Mouse (Mus musculus): ENCODE measurements around the gene Casp9.

The Casp9 gene

GRCm38 (mm10) chr4:141816776-141817655 lies 23.6 kb downstream of the Casp9 start:
- in situ Hi-C loops (cut with MboI, MseI) = no loop called here

DNA sequence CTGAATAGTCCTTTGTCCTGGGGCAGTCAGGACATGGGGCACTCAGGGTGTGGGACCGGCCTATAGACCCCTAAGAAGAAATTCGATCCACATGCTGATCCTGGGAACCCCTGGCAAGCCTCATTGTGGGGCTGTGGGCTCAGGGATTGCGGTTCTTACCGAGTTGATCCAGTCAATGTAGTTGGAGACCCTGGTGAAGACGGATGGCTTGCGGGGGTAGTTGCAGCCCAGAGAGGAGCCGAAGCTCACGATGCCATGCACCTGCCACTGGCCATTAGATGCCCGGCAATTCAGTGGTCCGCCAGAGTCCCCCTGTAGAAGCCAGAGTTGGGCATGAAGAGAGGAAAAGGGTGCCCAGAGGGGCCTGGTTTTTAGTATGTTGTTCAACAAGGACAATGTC lies 24.3 kb downstream of the Casp9 start:
- in situ Hi-C loops (cut with MboI, MseI) = no loop called here

DNA sequence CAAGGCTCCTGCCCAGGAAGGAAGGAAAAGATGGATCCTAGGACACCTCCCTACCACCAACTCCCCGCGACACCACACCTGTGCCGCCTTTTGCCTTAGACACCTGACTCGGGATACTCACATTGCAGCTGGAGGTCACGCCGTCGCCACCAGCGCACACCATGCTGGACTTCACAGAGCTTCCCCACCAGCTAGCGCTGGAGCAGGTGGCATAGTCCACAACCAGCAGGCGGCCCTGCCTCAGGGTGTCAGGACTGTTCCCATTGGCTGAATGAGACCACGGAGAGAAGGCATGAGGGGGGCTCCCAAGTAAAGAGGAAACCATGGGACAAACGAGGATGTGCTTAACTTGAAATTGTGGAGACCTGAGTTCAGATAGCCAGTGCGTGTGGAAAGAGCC lies 25.4 kb downstream of the Casp9 start:
- in situ Hi-C loops (cut with MboI, MseI) = no loop called here

- in situ Hi-C loops (cut with MboI, MseI) = no loop called here
Observed at GRCm38 (mm10) chr4:141819316-141819715, 25.9 kb downstream of the Casp9 start.

- in situ Hi-C loops (cut with MboI, MseI) = no loop called here
Observed at GRCm38 (mm10) chr4:141821178-141821577, 27.8 kb downstream of the Casp9 start.

- in situ Hi-C loops (cut with MboI, MseI) = no loop called here
Observed at GRCm38 (mm10) chr4:141822089-141822488, 28.7 kb downstream of the Casp9 start.

DNA sequence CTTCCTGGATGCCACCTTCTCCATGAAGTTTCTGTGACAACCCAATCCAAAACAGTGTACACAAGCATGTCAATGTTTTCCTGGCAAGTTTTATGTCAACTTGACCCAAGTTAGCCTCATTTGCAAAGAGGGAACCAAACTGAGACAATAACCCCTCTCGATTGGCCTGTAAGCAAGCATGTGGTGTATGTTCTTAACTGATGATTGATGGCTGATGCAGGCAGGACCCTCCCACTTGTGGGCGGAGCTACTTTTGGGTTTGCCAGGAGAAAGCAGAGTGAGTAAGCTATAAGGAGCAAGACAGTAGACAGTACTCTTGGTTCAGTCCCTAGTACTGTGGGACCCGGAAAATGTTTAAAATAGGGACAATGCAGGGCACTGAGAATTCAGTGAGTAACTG lies 29.6 kb downstream of the Casp9 start:
- in situ Hi-C loops (cut with MboI, MseI) = no loop called here

DNA sequence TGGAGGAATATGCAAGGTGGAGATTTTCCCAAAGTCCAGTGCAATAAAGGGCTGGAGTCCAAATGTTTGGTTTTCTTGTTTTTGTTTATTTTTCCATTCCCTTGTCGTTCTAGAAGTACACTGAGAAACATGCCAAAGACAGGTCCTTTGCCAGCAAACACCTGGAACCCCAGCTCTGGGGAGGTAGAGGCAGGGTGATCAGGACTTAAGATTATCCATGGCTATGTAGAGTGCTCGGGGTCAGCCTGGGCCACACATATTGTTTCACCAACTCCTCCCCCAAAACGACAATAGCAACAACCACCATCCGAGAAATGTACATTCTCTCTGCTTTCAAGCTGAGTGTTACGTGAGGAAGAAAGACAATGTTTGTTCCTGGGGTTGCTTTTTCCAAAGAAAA lies 32.6 kb downstream of the Casp9 start, which contains the start of gene Cela2a:
TSS of gene Cela2a (minus strand) at position 101 of the 400 bp plus-strand sequence.
- in situ Hi-C loops (cut with MboI, MseI) = no loop called here

DNA sequence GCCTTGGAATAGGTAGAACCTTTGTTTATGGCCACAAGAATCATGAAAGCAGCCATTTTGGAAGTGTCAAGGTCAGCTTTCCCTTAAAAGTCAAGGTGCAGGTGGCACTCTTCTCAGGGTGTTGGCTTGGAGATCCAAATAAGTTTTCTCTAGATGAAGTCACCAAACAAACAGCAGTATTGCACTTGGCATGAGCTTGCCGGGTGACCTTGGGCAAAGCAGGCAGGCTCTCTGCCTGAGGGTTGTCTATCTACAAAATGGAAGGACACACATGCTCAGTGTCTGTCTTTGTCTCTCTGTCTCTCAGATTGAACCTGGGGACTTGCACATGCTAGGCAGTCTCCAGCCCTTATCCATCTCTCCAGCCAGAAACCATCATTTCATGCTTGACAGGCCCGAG lies 34.0 kb downstream of the Casp9 start:
- in situ Hi-C loops (cut with MboI, MseI) = no loop called here

- in situ Hi-C loops (cut with MboI, MseI) = no loop called here
Observed at GRCm38 (mm10) chr4:141828177-141828576, 34.8 kb downstream of the Casp9 start.

DNA sequence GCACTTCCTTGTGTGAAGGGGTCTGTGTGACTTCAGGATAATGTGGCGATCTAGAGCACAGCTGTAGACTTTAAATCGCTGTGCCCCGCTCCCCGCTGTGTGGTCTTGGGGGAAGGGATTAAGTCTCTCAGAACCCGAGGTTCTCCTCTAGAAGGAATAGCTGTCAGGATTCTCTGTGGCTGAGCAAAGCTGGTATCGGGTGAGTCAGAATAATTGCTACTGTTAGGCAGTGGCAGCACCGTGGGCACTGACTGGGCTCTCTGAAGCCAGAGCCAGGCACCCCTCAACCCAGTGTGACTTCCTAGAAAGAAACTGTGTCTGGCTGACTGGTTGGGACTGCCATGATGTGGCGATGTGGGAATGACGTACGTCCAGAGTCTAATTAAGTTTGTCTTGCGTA lies 37.0 kb downstream of the Casp9 start:
- in situ Hi-C loops (cut with MboI, MseI) = loop anchor here (10.0 kb wide), 1 partner anchor 1956 kb away; no protein-coding TSS in a partner anchor

DNA sequence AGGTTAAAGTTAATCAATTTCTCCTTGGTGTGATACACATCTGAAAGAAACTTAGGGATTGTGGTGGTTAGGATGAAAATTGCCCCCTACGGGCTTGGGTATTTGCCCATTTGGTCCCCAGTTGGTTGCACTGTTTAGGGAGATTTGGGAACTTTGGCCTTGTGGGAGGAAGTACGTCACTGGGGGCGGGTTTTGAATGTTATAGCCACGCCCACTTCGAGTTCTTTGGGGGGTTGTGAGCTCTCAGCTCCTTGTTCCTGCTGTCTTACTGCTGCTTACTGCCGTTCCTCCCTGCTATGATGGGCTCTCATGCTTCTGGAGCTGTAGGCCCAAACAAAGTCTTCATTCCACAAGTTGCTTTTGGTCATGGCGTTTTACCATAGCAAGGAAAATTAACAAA lies 37.9 kb downstream of the Casp9 start:
- in situ Hi-C loops (cut with MboI, MseI) = loop anchor here (10.0 kb wide), 1 partner anchor 1957 kb away; no protein-coding TSS in a partner anchor

GRCm38 (mm10) chr4:141833911-141834310 lies 40.5 kb downstream of the Casp9 start:
- in situ Hi-C loops (cut with MboI, MseI) = loop anchor here (10.0 kb wide), 1 partner anchor 1959 kb away; no protein-coding TSS in a partner anchor

- in situ Hi-C loops (cut with MboI, MseI) = loop anchor here (10.0 kb wide), 1 partner anchor 1960 kb away; no protein-coding TSS in a partner anchor
Observed at GRCm38 (mm10) chr4:141834536-141835095, 41.2 kb downstream of the Casp9 start.

DNA sequence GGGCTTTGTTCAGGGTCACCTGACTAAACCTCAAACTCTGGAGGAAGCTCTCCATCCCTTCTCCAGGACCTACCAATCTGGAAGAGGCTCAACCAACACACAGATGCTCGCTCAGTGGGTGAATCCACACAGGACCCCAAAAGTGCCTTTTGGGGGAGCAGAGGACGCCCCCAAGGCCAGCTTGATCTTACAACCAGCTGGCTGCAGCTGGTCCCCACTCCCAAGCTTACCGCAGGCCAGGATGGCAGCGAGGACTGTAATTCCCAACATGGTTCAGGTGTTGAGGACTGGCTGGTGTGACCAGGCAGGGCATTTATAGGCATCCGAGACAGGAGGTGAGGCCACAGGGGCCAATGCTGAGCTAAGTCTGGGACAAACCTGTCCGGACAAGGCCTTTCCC lies 52.6 kb downstream of the Casp9 start, which contains the start of gene Ctrc:
TSS of gene Ctrc (minus strand) at position 361 of the 400 bp plus-strand sequence.
- in situ Hi-C loops (cut with MboI, MseI) = no loop called here

DNA sequence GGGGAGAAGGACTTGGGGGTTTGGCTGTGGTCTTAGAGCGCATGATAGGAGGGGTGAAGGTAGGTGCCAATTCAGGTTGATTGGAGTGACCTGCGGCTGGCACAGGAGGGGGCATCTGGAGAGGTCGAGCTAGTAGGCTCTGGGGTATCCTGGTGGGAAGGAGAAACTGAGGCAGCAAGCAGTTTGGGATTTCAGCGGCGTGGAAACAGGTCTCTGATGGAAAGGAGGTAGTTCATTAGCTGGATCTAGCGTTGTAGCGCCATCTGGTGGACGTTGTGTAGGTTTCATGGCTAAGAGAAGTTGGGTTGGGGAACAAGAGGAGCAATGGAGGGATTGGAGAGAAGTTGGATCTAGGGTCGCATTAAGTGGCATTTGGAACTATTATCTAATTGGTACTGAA lies 60.0 kb downstream of the Casp9 start:
- in situ Hi-C loops (cut with MboI, MseI) = no loop called here

GRCm38 (mm10) chr4:141857422-141857930 lies 64.1 kb downstream of the Casp9 start:
- in situ Hi-C loops (cut with MboI, MseI) = no loop called here

DNA sequence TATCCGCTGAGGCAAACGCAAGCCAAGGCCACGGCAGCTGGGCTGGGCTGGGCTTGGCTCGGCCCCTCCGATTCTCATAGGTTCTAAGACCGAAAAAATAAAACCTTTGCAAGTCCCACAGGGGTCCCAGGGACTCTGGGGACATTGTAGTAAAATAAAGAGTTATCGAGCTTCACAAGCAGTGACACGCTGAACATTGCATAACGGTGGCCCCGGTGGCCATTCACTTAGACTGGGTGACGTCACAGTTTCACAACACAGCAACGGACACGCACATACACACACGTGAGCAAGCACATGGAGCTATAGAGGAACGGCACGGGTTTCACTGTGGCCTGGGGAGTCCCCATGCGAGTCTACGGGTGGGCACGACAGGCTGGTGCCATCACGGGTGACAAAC lies 65.1 kb downstream of the Casp9 start:
- in situ Hi-C loops (cut with MboI, MseI) = no loop called here

- in situ Hi-C loops (cut with MboI, MseI) = no loop called here
Observed at GRCm38 (mm10) chr4:141859351-141859750, 65.9 kb downstream of the Casp9 start.

DNA sequence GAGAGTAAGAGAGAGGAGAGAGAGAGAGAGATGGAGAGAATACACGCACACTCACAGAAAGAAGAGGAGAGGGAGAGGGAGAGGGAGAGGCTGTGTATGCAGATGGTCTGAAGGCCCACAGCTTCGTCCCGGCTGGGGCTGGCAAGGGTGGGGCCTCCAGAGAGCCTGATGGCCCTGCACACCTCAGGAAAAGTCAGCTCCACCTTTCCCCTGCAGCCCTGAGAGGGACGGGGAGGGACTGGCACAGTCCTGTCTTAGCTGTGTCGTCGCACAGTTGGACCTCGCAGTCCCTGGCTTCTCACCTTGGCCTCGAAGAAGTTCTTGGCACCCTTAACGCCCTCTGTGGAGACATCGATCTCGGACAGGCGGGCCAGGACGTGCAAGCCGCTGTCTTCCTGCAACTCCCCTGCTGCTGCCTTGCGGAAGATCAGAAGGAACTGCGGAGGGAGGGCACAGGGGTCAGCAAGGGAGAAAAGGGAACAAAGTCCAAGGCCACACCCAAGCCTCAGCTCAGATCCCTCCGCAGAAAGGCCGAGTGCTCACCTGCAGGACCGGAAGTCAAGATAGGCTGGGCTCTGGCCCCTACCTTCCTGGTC lies 66.9 kb downstream of the Casp9 start:
- in situ Hi-C loops (cut with MboI, MseI) = no loop called here

DNA sequence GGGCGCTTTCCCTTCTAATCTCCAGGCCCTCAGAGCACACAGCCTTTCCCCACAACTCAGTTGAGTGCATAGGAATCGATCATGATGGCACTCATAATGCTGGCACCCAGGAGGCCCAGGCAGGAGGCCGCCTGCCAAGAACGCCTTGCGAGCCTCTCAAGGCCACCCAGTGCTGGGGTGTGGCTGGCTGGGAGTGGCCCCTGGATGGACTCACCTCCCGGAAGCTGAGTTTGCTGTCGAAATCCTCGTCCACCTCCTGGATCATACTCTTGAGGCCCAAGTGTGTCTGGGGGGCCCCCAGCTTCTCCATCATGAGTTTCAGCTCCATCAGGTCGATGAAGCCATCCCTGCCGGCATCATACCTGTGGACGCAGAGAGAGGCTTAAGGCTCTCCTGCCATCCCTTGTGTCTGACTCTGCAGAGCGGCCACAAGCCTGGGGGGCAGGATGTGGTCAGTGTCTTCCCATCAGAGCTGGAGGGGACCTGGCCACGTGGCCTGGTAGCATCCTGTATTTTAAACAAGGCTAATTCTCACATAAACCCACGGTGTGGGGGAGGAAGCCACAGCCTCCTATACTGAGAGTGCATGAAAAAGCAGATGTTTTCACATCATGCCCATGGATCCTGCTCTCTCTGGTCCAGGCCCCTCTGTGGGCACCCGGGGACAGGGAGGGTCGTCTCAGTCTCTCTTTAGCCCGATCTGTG lies 68.3 kb downstream of the Casp9 start:
- in situ Hi-C loops (cut with MboI, MseI) = no loop called here

DNA sequence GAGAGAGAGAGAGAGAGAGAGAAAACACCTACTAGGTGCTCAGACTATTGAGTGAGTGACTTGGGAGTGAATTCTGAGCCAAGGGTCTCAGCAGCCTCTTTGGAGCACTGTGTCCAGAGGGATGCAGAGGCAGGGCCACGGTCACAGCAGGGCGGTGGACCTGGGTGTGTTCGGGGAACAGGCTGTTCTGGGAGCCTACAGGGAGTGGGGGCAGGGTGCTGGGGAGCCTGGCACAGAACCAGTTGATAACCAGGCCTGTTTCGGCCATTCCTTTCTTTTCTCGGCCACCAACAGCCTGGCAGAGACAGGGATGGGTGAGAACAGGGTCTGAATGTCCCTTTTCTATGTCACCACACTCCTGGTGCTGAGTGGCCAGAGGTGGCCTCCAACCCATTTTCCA lies 69.5 kb downstream of the Casp9 start:
- in situ Hi-C loops (cut with MboI, MseI) = no loop called here
